Mouse (Mus musculus): Measurements from ENCODE around the gene Ndn. TPM values are rescaled to one million over a fixed set of nuclear protein-coding genes. Genes with fewer than 3 reads are reported as not detected.

Gene Ndn
- polyA plus RNA-seq (2012; fragmentation: generic; extraction: Trizol) = 0.48 TPM

GRCm38 (mm10) chr7:62346269-62346668, at the start of gene Ndn:
Gene Ndn (plus strand): TSS chr7:62346569.
- no peak within 1 kb of the TSS for H3K4me3 ChIP-seq
- no peak within 1 kb of the TSS for H3K4me2 ChIP-seq (ENCODE audit: low read depth)
- no peaks in the 10 kb centered on the region for H3K27me3 ChIP-seq (ENCODE audit: control insufficient read depth, insufficient read depth, insufficient read length)
- no peaks in the 10 kb centered on the region for H3K79me2 ChIP-seq (ENCODE audit: control insufficient read depth, insufficient read depth)
- no peak within 1 kb of the TSS for H3ac ChIP-seq (ENCODE audit: control insufficient read depth, insufficient read length)
- H3K36me3 ChIP-seq (ENCODE audit: control insufficient read depth, insufficient read depth) = no peaks in the 10 kb centered on the region
- TF ChIP-seq CEBPB (IDR thresholded peaks at IDR 0.05; ENCODE audit: insufficient read depth, poor library complexity, severe bottlenecking) (no peak), TCF12 (IDR thresholded peaks at IDR 0.05; ENCODE audit: insufficient read depth, poor library complexity, severe bottlenecking) (no peak), REST (IDR thresholded peaks at IDR 0.05; ENCODE audit: insufficient read depth, insufficient read length) (no peak), TCF3 (IDR thresholded peaks at IDR 0.05; ENCODE audit: insufficient read length, low read depth) (no peak)

GRCm38 (mm10) chr7:62302451-62302850, 43.9 kb upstream of the Ndn start:
- H3K4me3 ChIP-seq = no peak overlapping the region
- no peaks in the 10 kb centered on the region for H3K27me3 ChIP-seq (ENCODE audit: control insufficient read depth, insufficient read depth, insufficient read length)
- H3K4me2 ChIP-seq (ENCODE audit: low read depth) = no peak overlapping the region
- H3K79me2 ChIP-seq (ENCODE audit: control insufficient read depth, insufficient read depth) = no peaks in the 10 kb centered on the region
- H3K36me3 ChIP-seq (ENCODE audit: control insufficient read depth, insufficient read depth) = no peaks in the 10 kb centered on the region
- no peak for TF ChIP-seq POLR2A (IDR thresholded peaks at IDR 0.05; ENCODE audit: insufficient read length, low read depth)
- no peak for TF ChIP-seq CEBPB (IDR thresholded peaks at IDR 0.05; ENCODE audit: insufficient read depth, poor library complexity, severe bottlenecking)
- TF ChIP-seq SRF (IDR thresholded peaks at IDR 0.05; ENCODE audit: control insufficient read depth, insufficient read length, low read depth) = no peak
- TF ChIP-seq E2F4 (IDR thresholded peaks at IDR 0.05; ENCODE audit: insufficient read depth) = no peak
- no peak for TF ChIP-seq POLR2AphosphoS2 (IDR thresholded peaks at IDR 0.05; ENCODE audit: insufficient read length, low read depth)
- TF ChIP-seq MYOD1 (IDR thresholded peaks at IDR 0.05; ENCODE audit: control insufficient read depth in 1 of 3, insufficient read length in 2 of 3, low read depth in 2 of 3) = no peak
- no peak for TF ChIP-seq MAX (IDR thresholded peaks at IDR 0.05; ENCODE audit: low read depth)
- TF ChIP-seq USF1 (IDR thresholded peaks at IDR 0.05; ENCODE audit: low read depth) = no peak
- no peak for TF ChIP-seq TCF12 (IDR thresholded peaks at IDR 0.05; ENCODE audit: insufficient read depth, poor library complexity, severe bottlenecking)
- no peak for TF ChIP-seq MYOG (IDR thresholded peaks at IDR 0.05; ENCODE audit: control insufficient read depth in 1 of 3, insufficient read depth in 1 of 3, insufficient read length in 2 of 3, low read depth in 2 of 3)
- H3ac ChIP-seq (ENCODE audit: control insufficient read depth, insufficient read length) = no peak overlapping the region

- H3ac ChIP-seq (ENCODE audit: control insufficient read depth, insufficient read length) = no peak overlapping the region
- H3K27me3 ChIP-seq (ENCODE audit: control insufficient read depth, insufficient read depth, insufficient read length) = no peaks in the 10 kb centered on the region
- no peak overlapping the region for H3K4me3 ChIP-seq
- no peak for TF ChIP-seq CEBPB (IDR thresholded peaks at IDR 0.05; ENCODE audit: insufficient read depth, poor library complexity, severe bottlenecking)
- no peak for TF ChIP-seq TCF12 (IDR thresholded peaks at IDR 0.05; ENCODE audit: insufficient read depth, poor library complexity, severe bottlenecking)
- TF ChIP-seq E2F4 (IDR thresholded peaks at IDR 0.05; ENCODE audit: insufficient read depth) = no peak
- TF ChIP-seq POLR2AphosphoS2 (IDR thresholded peaks at IDR 0.05; ENCODE audit: insufficient read length, low read depth) = no peak
- H3K36me3 ChIP-seq (ENCODE audit: control insufficient read depth, insufficient read depth) = no peaks in the 10 kb centered on the region
- no peak overlapping the region for H3K4me2 ChIP-seq (ENCODE audit: low read depth)
- H3K79me2 ChIP-seq (ENCODE audit: control insufficient read depth, insufficient read depth) = no peaks in the 10 kb centered on the region
Observed at GRCm38 (mm10) chr7:62306896-62307614, 39.3 kb upstream of the Ndn start.

GRCm38 (mm10) chr7:62316793-62317192, 29.6 kb upstream of the Ndn start:
- Histone ChIP-seq H3K4me3 (no peak overlapping the region), H3K79me2 (ENCODE audit: control insufficient read depth, insufficient read depth) (no peaks in the 10 kb centered on the region), H3ac (ENCODE audit: control insufficient read depth, insufficient read length) (no peak overlapping the region), H3K4me2 (ENCODE audit: low read depth) (no peak overlapping the region), H3K36me3 (ENCODE audit: control insufficient read depth, insufficient read depth) (no peaks in the 10 kb centered on the region), H3K27me3 (ENCODE audit: control insufficient read depth, insufficient read depth, insufficient read length) (no peaks in the 10 kb centered on the region)
- TF ChIP-seq TCF3 (IDR thresholded peaks at IDR 0.05; ENCODE audit: insufficient read length, low read depth) (no peak), MYOD1 (IDR thresholded peaks at IDR 0.05; ENCODE audit: control insufficient read depth in 1 of 3, insufficient read length in 2 of 3, low read depth in 2 of 3) (no peak), POLR2A (IDR thresholded peaks at IDR 0.05; ENCODE audit: insufficient read length, low read depth) (no peak), POLR2AphosphoS2 (IDR thresholded peaks at IDR 0.05; ENCODE audit: insufficient read length, low read depth) (no peak), E2F4 (IDR thresholded peaks at IDR 0.05; ENCODE audit: insufficient read depth) (no peak), SRF (IDR thresholded peaks at IDR 0.05; ENCODE audit: control insufficient read depth, insufficient read length, low read depth) (no peak), MYOG (IDR thresholded peaks at IDR 0.05; ENCODE audit: control insufficient read depth in 1 of 3, insufficient read depth in 1 of 3, insufficient read length in 2 of 3, low read depth in 2 of 3) (no peak), USF1 (IDR thresholded peaks at IDR 0.05; ENCODE audit: low read depth) (no peak), CEBPB (IDR thresholded peaks at IDR 0.05; ENCODE audit: insufficient read depth, poor library complexity, severe bottlenecking) (no peak), MAX (IDR thresholded peaks at IDR 0.05; ENCODE audit: low read depth) (no peak), TCF12 (IDR thresholded peaks at IDR 0.05; ENCODE audit: insufficient read depth, poor library complexity, severe bottlenecking) (no peak), REST (IDR thresholded peaks at IDR 0.05; ENCODE audit: insufficient read depth, insufficient read length) (no peak)

- Histone ChIP-seq H3K4me2 (ENCODE audit: low read depth) (no peak overlapping the region), H3K36me3 (ENCODE audit: control insufficient read depth, insufficient read depth) (no peaks in the 10 kb centered on the region), H3K27me3 (ENCODE audit: control insufficient read depth, insufficient read depth, insufficient read length) (no peaks in the 10 kb centered on the region), H3ac (ENCODE audit: control insufficient read depth, insufficient read length) (no peak overlapping the region), H3K4me3 (no peak overlapping the region), H3K79me2 (ENCODE audit: control insufficient read depth, insufficient read depth) (no peaks in the 10 kb centered on the region)
- TF ChIP-seq E2F4 (IDR thresholded peaks at IDR 0.05; ENCODE audit: insufficient read depth) (no peak), POLR2A (IDR thresholded peaks at IDR 0.05; ENCODE audit: insufficient read length, low read depth) (no peak), MYOD1 (IDR thresholded peaks at IDR 0.05; ENCODE audit: control insufficient read depth in 1 of 3, insufficient read length in 2 of 3, low read depth in 2 of 3) (no peak), SRF (IDR thresholded peaks at IDR 0.05; ENCODE audit: control insufficient read depth, insufficient read length, low read depth) (no peak), MAX (IDR thresholded peaks at IDR 0.05; ENCODE audit: low read depth) (no peak), TCF12 (IDR thresholded peaks at IDR 0.05; ENCODE audit: insufficient read depth, poor library complexity, severe bottlenecking) (no peak), TCF3 (IDR thresholded peaks at IDR 0.05; ENCODE audit: insufficient read length, low read depth) (no peak), CEBPB (IDR thresholded peaks at IDR 0.05; ENCODE audit: insufficient read depth, poor library complexity, severe bottlenecking) (no peak), REST (IDR thresholded peaks at IDR 0.05; ENCODE audit: insufficient read depth, insufficient read length) (no peak)
Observed at GRCm38 (mm10) chr7:62345411-62345810, 958 bp upstream of the Ndn start.
